Mouse (Mus musculus) embryonic facial prominence, embryonic 14.5 days (tissue): ENCODE results near the gene Spint1. TPM values are rescaled to one million over a fixed set of nuclear protein-coding genes. Genes with fewer than 3 reads are reported as not detected.

ENCODE experiments used
- ATAC-seq: fragments of 200-750 bp; cut with Nextera tagmentation; 2 replicates; pipeline ENCODE4 v1.8.0; 2017; ENCODE audit warnings: low read depth, moderate number of reproducible peaks, moderate TSS enrichment
- DNase-seq: peaks from one replicate; pipeline ENCODE4 v3.0.0-alpha.2; 2015; ENCODE audit warnings: low spot score
- H3K27ac ChIP-seq: fragments of 300-500 bp; sonication (generic); replicated peaks from 2 replicates; pipeline ENCODE4 v1.5.1; 2014; ENCODE audit warnings: low read depth, mild to moderate bottlenecking, low read length, moderate library complexity
- H3K27me3 ChIP-seq: fragments of 300-500 bp; sonication (generic); replicated peaks from 2 replicates; pipeline ENCODE4 v1.6.1; 2014; ENCODE audit warnings: low read length; ENCODE audit not compliant: control insufficient read depth, insufficient read depth
- H3K36me3 ChIP-seq: fragments of 300-500 bp; sonication (generic); 2 replicates; pipeline ENCODE4 v1.6.1; 2014; ENCODE audit warnings: low read length, mixed read lengths; ENCODE audit not compliant: control insufficient read depth, insufficient read depth
- H3K4me1 ChIP-seq: fragments of 300-500 bp; sonication (generic); 2 replicates; pipeline ENCODE4 v1.6.1; 2014; ENCODE audit warnings: antibody characterized with exemption, low read length; ENCODE audit not compliant: control insufficient read depth, insufficient read depth
- H3K4me2 ChIP-seq: fragments of 300-500 bp; sonication (generic); 2 replicates; pipeline ENCODE4 v1.6.1; 2014; ENCODE audit warnings: low read depth, mild to moderate bottlenecking, low read length, moderate library complexity, mixed read lengths
- H3K4me3 ChIP-seq: fragments of 300-500 bp; sonication (generic); 2 replicates; pipeline ENCODE4 v1.5.1; 2014; ENCODE audit warnings: low read depth, mild to moderate bottlenecking, low read length
- H3K9ac ChIP-seq: fragments of 300-500 bp; sonication (generic); 2 replicates; pipeline ENCODE4 v1.6.1; 2014; ENCODE audit warnings: low read depth, mild to moderate bottlenecking, low read length, moderate library complexity, mixed read lengths
- H3K9me3 ChIP-seq: fragments of 300-500 bp; sonication (generic); 2 replicates; pipeline ENCODE4 v1.6.1; 2016; ENCODE audit warnings: low read length; ENCODE audit not compliant: control insufficient read depth
- WGBS: fragments of 180-500 bp; shearing (Covaris S2); extraction: QIAGEN DNeasy Blood & Tissue Kit; methylation state at CpG from one replicate; pipeline ENCODE4 v1.1.7; 2014; 5-methylcytosine and 5-hydroxymethylcytosine counted together
- polyA plus RNA-seq: library from polyadenylated mRNA; unstranded; fragments of >200 nt; fragmentation: Nextera tagmentation; extraction: Ambion mirVana; gene quantifications from 2 replicates; pipeline ENCODE4 v1.2.1, GENCODE M21; 2014

Gene Spint1
- polyA plus RNA-seq, 1 experiment from 2014 or later: 14.1 TPM

- peaks cover 70% of the 10 kb centered on the region for H3K36me3 ChIP-seq
- no peak for DNase-seq
- no peak for ATAC-seq
- 91% methylated on average over 15 of the region's 17 CpGs for WGBS
- H3K4me3 ChIP-seq: no peak overlapping the region
- H3K27ac ChIP-seq: no peak overlapping the region
- H3K9me3 ChIP-seq: no peaks in the 10 kb centered on the region
- H3K4me1 ChIP-seq: peaks cover 4% of the 10 kb centered on the region; the same call in 1 of the 2 replicates
- H3K27me3 ChIP-seq: no peaks in the 10 kb centered on the region
- no peak overlapping the region for H3K9ac ChIP-seq
- H3K4me2 ChIP-seq: no peak overlapping the region
Measured at GRCm38 (mm10) chr2:119292852-119293251, 55.7 kb downstream of the Spint1 start.

- no peak overlapping the region for H3K9ac ChIP-seq
- peaks cover 4% of the 10 kb centered on the region; the same call in 1 of the 2 replicates for H3K4me1 ChIP-seq
- no peak for DNase-seq
- H3K27me3 ChIP-seq: no peaks in the 10 kb centered on the region
- no peak overlapping the region for H3K4me2 ChIP-seq
- no peak overlapping the region for H3K27ac ChIP-seq
- no peak for ATAC-seq
- H3K36me3 ChIP-seq: peaks cover 75% of the 10 kb centered on the region
- no peaks in the 10 kb centered on the region for H3K9me3 ChIP-seq
- 96% methylated on average over 17 of the region's 17 CpGs for WGBS
- no peak overlapping the region for H3K4me3 ChIP-seq
Measured at GRCm38 (mm10) chr2:119293311-119293710, 56.1 kb downstream of the Spint1 start.

- Histone ChIP-seq H3K9me3 (no peaks in the 10 kb centered on the region), H3K9ac (no peak overlapping the region), H3K4me2 (no peak overlapping the region), H3K4me1 (peaks cover 4% of the 10 kb centered on the region; the same call in 1 of the 2 replicates), H3K27ac (no peak overlapping the region), H3K36me3 (peaks cover 81% of the 10 kb centered on the region), H3K27me3 (no peaks in the 10 kb centered on the region), H3K4me3 (no peak overlapping the region)
- ATAC-seq (no peak), DNase-seq (no peak)
- WGBS: 91% methylated on average over 33 of the region's 34 CpGs
Measured at GRCm38 (mm10) chr2:119293776-119294390, 56.7 kb downstream of the Spint1 start.

GRCm38 (mm10) chr2:119294411-119294810 is 57.2 kb downstream of the Spint1 start:
- no peaks in the 10 kb centered on the region for H3K27me3 ChIP-seq
- ATAC-seq: no peak
- no peak overlapping the region for H3K27ac ChIP-seq
- no peak overlapping the region for H3K4me3 ChIP-seq
- H3K4me2 ChIP-seq: no peak overlapping the region
- DNase-seq: no peak
- H3K9ac ChIP-seq: no peak overlapping the region
- H3K9me3 ChIP-seq: no peaks in the 10 kb centered on the region
- H3K36me3 ChIP-seq: peaks cover 86% of the 10 kb centered on the region
- 93% methylated on average over 18 of the region's 18 CpGs for WGBS
- peaks cover 3% of the 10 kb centered on the region; the same call in 1 of the 2 replicates for H3K4me1 ChIP-seq

GRCm38 (mm10) chr2:119296756-119297155 is 59.6 kb downstream of the Spint1 start:
- no peak overlapping the region for H3K9ac ChIP-seq
- H3K27ac ChIP-seq: no peak overlapping the region
- ATAC-seq (no peak), DNase-seq (no peak)
- peaks cover 6% of the 10 kb centered on the region; the same call in 1 of the 2 replicates for H3K4me1 ChIP-seq
- 95% methylated on average over 12 of the region's 12 CpGs for WGBS
- peaks cover 75% of the 10 kb centered on the region for H3K36me3 ChIP-seq
- no peak overlapping the region for H3K4me3 ChIP-seq
- no peak overlapping the region for H3K4me2 ChIP-seq
- no peaks in the 10 kb centered on the region for H3K9me3 ChIP-seq
- no peaks in the 10 kb centered on the region for H3K27me3 ChIP-seq

GRCm38 (mm10) chr2:119297506-119297905 is 60.3 kb downstream of the Spint1 start:
- Histone ChIP-seq H3K9ac (no peak overlapping the region), H3K9me3 (no peaks in the 10 kb centered on the region), H3K4me3 (no peak overlapping the region), H3K36me3 (peaks cover 68% of the 10 kb centered on the region), H3K4me2 (no peak overlapping the region), H3K27me3 (no peaks in the 10 kb centered on the region), H3K27ac (no peak overlapping the region), H3K4me1 (peaks cover 6% of the 10 kb centered on the region; the same call in 1 of the 2 replicates)
- ATAC-seq (no peak), DNase-seq (no peak)
- 91% methylated on average over 19 of the region's 19 CpGs for WGBS

- H3K9ac ChIP-seq: no peak overlapping the region
- H3K4me2 ChIP-seq: no peak overlapping the region
- no peak overlapping the region for H3K4me3 ChIP-seq
- 37% methylated on average over 5 of the region's 5 CpGs for WGBS
- peaks cover 6% of the 10 kb centered on the region; the same call in 1 of the 2 replicates for H3K4me1 ChIP-seq
- no peaks in the 10 kb centered on the region for H3K27me3 ChIP-seq
- peaks cover 59% of the 10 kb centered on the region for H3K36me3 ChIP-seq
- no peak for ATAC-seq
- peak; percentile 54 for DNase-seq
- H3K27ac ChIP-seq: no peak overlapping the region
- H3K9me3 ChIP-seq: no peaks in the 10 kb centered on the region
Measured at GRCm38 (mm10) chr2:119298330-119298729, 61.2 kb downstream of the Spint1 start.

- H3K27me3 ChIP-seq: no peaks in the 10 kb centered on the region
- H3K36me3 ChIP-seq: peaks cover 54% of the 10 kb centered on the region
- DNase-seq (no peak), ATAC-seq (no peak)
- H3K4me1 ChIP-seq: peaks cover 6% of the 10 kb centered on the region; the same call in 1 of the 2 replicates
- H3K4me2 ChIP-seq: no peak overlapping the region
- H3K9me3 ChIP-seq: no peaks in the 10 kb centered on the region
- WGBS: 87% methylated on average over 2 of the region's 2 CpGs
- no peak overlapping the region for H3K4me3 ChIP-seq
- H3K9ac ChIP-seq: no peak overlapping the region
- no peak overlapping the region for H3K27ac ChIP-seq
Measured at GRCm38 (mm10) chr2:119298839-119299238, 61.7 kb downstream of the Spint1 start.
